Mouse (Mus musculus) limb, embryonic 14.5 days (tissue): ENCODE results near the gene Nop16. TPM values are rescaled to one million over a fixed set of nuclear protein-coding genes. Genes with fewer than 3 reads are reported as not detected.

Experiments
- ATAC-seq: fragments of 200-750 bp; cut with Nextera tagmentation; 2 replicates; pipeline ENCODE4 v1.8.0; 2017; ENCODE audit warnings: low read depth, moderate number of reproducible peaks, moderate TSS enrichment; ENCODE audit not compliant: low FRiP score
- DNase-seq: peaks from one replicate; pipeline ENCODE4 v3.0.0-alpha.2; 2015; ENCODE audit warnings: low spot score
- H3K27ac ChIP-seq: fragments of 300-500 bp; sonication (generic); replicated peaks from 2 replicates; pipeline ENCODE4 v1.5.1; 2014; ENCODE audit warnings: low read depth, mild to moderate bottlenecking, low read length, moderate library complexity, mixed read lengths
- H3K27me3 ChIP-seq: fragments of 300-500 bp; sonication (generic); 2 replicates; pipeline ENCODE4 v1.6.1; 2014; ENCODE audit warnings: low read length, mixed read lengths; ENCODE audit not compliant: control insufficient read depth, insufficient read depth
- H3K36me3 ChIP-seq: fragments of 300-500 bp; sonication (generic); 2 replicates; pipeline ENCODE4 v1.6.1; 2014; ENCODE audit warnings: mild to moderate bottlenecking, low read length, moderate library complexity, mixed read lengths; ENCODE audit not compliant: control insufficient read depth, insufficient read depth
- H3K4me1 ChIP-seq: fragments of 300-500 bp; sonication (generic); 2 replicates; pipeline ENCODE4 v1.6.1; 2014; ENCODE audit warnings: antibody characterized with exemption, low read length, mixed read lengths; ENCODE audit not compliant: control insufficient read depth, insufficient read depth
- H3K4me2 ChIP-seq: fragments of 300-500 bp; sonication (generic); replicated peaks from 2 replicates; pipeline ENCODE4 v1.6.1; 2014; ENCODE audit warnings: low read depth, mild to moderate bottlenecking, low read length, moderate library complexity; ENCODE audit not compliant: severe bottlenecking
- H3K4me3 ChIP-seq: fragments of 300-500 bp; sonication (generic); replicated peaks from 2 replicates; pipeline ENCODE4 v1.5.1; 2014; ENCODE audit warnings: low read length
- H3K9ac ChIP-seq: fragments of 300-500 bp; sonication (generic); 2 replicates; pipeline ENCODE4 v1.6.1; 2014; ENCODE audit warnings: mild to moderate bottlenecking, low read depth, low read length, moderate library complexity; ENCODE audit not compliant: severe bottlenecking
- H3K9me3 ChIP-seq: fragments of 300-500 bp; sonication (generic); 2 replicates; pipeline ENCODE4 v1.6.1; 2016; ENCODE audit warnings: low read length; ENCODE audit not compliant: control insufficient read depth
- POLR2A ChIP-seq: fragments of 200-500 bp; IDR thresholded peaks from 2 replicates; pipeline ENCODE4 v1.8.0; 2012; ENCODE audit warnings: inconsistent platforms, mild to moderate bottlenecking, moderate library complexity, borderline replicate concordance; ENCODE audit not compliant: insufficient read depth, insufficient read length; ENCODE audit errors: extremely low read depth
- WGBS: fragments of 180-500 bp; shearing (Covaris S2); extraction: QIAGEN DNeasy Blood & Tissue Kit; methylation state at CpG from one replicate; pipeline ENCODE4 v1.1.7; 2014; 5-methylcytosine and 5-hydroxymethylcytosine counted together
- polyA plus RNA-seq, 2 experiments: library from polyadenylated mRNA; depleted of rRNA in 1 of 2; stranded (reverse) in 1 of 2; unstranded in 1 of 2; fragments of >200 nt; fragmentation: Nextera tagmentation in 1 of 2; extraction: Ambion mirVana in 1 of 2; gene quantifications; 2 replicates each; pipeline versions ENCODE4 v1.2.1 to v1.2.3; 2012 to 2014

Nop16 gene
- polyA plus RNA-seq, 2 experiments, result 53.5 to 61.9 TPM

DNA sequence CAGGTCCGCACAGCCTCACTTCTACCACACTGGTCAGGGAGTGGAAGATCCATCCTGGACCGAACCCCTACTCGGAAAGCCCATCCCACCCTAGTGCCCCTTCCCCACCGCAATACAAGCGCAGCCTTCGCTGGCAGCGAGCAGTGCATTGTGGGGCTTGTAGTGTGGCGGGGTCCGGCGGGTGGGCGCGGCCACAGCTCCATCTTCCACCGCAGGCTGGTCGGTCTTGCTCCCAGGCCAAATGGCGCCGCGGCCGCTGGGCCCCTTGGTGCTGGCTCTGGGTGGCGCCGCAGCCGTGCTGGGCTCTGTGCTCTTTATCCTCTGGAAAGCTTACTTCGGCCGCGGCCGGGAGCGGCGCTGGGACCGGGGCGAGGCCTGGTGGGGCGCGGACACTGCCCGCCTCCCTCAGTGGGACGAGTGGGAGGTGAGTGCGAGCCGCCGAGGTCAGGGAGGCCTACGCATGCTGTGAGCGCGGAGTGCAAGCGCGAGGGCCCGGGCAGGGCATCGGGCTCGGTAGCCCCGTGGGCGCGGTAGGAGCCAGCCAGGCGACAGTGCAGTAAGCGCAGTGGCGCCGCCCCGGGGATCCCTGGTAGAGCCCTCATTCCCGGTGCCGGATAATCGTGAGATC lies 14.9 kb downstream of the Nop16 start, which contains the start of gene Arl10:
Gene Arl10, plus strand, starts transcription at position 162 of the 628 bp plus-strand sequence.
- TF ChIP-seq POLR2A, result 0 out of 2 replicates have a peak, but pooled peaks have one; percentile 46
- ATAC-seq (peak; percentile 90), DNase-seq (peak; percentile 77)
- peak within 1 kb of the TSS; percentile 87 for H3K9ac ChIP-seq
- H3K4me3 ChIP-seq, result peak within 1 kb of the TSS; percentile 97
- H3K4me2 ChIP-seq, result peak within 1 kb of the TSS; percentile 93
- H3K9me3 ChIP-seq, result no peaks in the 10 kb centered on the region
- H3K36me3 ChIP-seq, result peaks cover 27% of the 10 kb centered on the region
- H3K27me3 ChIP-seq, result no peaks in the 10 kb centered on the region
- WGBS, result under 1% methylated on average over 52 of the region's 55 CpGs
- peak within 1 kb of the TSS; percentile 61 for H3K27ac ChIP-seq
- peaks cover 17% of the 10 kb centered on the region for H3K4me1 ChIP-seq

DNA sequence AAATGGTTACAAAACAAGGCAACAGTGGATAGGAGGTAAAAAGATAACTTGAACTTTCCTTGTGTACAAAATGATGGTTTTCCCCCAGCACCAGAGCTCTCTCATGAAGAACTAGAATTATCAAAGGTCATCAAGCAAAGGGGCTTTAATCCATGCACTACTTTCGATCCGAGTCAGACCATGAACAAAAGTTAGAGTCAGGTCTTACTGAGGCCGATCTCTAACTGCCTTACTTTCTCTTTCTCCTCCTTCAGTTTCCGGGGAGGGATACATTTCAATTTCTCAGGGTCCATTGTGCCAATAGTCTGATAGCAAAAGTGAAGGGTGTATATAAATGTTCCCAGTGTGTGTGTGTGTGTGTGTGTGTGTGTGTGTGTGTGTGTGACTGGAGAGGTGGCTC lies 17.3 kb downstream of the Nop16 start:
- no peak for ATAC-seq
- WGBS, result 72% methylated on average over 4 of the region's 4 CpGs

DNA sequence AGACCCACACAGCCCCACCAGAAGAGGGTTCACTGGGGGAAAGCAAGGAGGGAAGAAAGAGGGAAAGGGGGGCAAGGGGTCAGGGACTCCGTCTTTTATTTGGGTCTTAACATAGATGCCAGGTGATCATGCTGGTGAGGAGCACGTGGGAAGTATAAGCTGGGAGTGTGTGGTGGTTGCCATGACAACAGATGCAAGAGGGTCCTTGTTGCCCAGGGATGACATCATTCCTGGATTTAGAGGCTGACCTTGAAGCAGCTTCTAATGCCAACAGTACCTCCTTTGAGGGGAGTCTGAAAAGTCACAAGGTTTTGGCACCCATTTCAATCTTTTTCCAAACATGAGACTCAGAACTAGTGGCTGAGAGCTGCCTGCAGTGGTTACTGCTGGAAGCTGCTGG lies 18.3 kb downstream of the Nop16 start:
- no peaks in the 10 kb centered on the region for H3K9me3 ChIP-seq
- TF ChIP-seq POLR2A, result no peak
- no peak for DNase-seq
- no peaks in the 10 kb centered on the region for H3K27me3 ChIP-seq
- H3K9ac ChIP-seq, result no peak overlapping the region
- peaks cover 16% of the 10 kb centered on the region for H3K4me1 ChIP-seq
- no peak for ATAC-seq
- no peak overlapping the region for H3K4me3 ChIP-seq
- H3K27ac ChIP-seq, result no peak overlapping the region
- WGBS, result 42% methylated on average over 2 of the region's 2 CpGs
- H3K36me3 ChIP-seq, result no peaks in the 10 kb centered on the region
- H3K4me2 ChIP-seq, result no peak overlapping the region

More for the DNA sequence above, 17.3 kb downstream of the Nop16 start:
- no peak overlapping the region for H3K4me2 ChIP-seq
- DNase-seq, result no peak
- H3K36me3 ChIP-seq, result peaks cover 6% of the 10 kb centered on the region; the same call in 1 of the 2 replicates
- no peaks in the 10 kb centered on the region for H3K9me3 ChIP-seq
- TF ChIP-seq POLR2A, result no peak
- no peaks in the 10 kb centered on the region for H3K27me3 ChIP-seq
- H3K4me1 ChIP-seq, result peaks cover 17% of the 10 kb centered on the region
- no peak overlapping the region for H3K9ac ChIP-seq
- no peak overlapping the region for H3K27ac ChIP-seq
- no peak overlapping the region for H3K4me3 ChIP-seq

DNA sequence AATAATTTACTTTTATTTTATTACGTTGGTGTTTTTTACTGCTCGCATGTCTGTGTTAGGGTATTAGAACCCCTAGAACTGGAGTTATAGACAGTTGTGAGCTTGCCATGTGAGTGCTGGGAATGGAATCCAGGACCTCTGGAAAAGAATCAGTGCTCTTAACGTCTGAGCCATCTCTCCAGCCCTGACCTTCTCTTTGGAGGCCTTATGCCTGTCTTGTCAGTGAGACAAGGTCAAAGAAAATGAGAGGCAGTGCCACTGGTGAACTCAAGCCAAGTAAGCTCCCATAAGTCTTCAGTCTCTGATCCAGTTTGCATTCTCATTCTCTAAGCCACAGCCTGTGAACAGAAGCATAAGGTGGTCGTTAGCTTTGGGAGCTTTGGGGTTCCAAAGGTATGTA lies 19.2 kb downstream of the Nop16 start:
- H3K27me3 ChIP-seq, result no peaks in the 10 kb centered on the region
- DNase-seq (no peak), ATAC-seq (no peak)
- H3K9ac ChIP-seq, result no peak overlapping the region
- no peak overlapping the region for H3K4me3 ChIP-seq
- TF ChIP-seq POLR2A, result no peak
- peaks cover 7% of the 10 kb centered on the region for H3K4me1 ChIP-seq
- H3K9me3 ChIP-seq, result no peaks in the 10 kb centered on the region
- WGBS, result 72% methylated on average over 4 of the region's 4 CpGs
- H3K36me3 ChIP-seq, result no peaks in the 10 kb centered on the region
- no peak overlapping the region for H3K27ac ChIP-seq
- no peak overlapping the region for H3K4me2 ChIP-seq

DNA sequence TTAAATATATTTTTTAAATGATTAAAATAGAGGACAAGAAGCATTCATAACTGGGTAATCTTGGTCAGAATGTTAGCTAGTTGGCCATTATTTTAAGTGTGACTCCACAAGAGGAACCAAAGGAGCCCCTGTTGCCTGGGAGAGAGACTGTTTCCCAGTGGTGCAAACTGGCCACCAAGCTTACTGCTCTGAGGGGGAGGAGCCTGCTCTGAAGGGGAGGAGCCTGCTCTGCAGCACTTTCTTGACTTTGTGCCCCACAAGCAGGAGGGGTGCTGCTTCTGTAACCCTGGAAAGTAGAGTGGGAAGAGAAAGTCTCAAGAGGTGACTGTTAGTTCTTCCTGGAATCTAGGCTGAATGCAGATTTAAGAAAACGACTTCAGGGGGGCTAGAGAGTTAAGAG lies 20.6 kb downstream of the Nop16 start:
- TF ChIP-seq POLR2A, result no peak
- WGBS, result 40% methylated on average over 1 of the region's 1 CpGs
- no peaks in the 10 kb centered on the region for H3K36me3 ChIP-seq
- H3K4me2 ChIP-seq, result no peak overlapping the region
- DNase-seq (no peak), ATAC-seq (no peak)
- H3K9me3 ChIP-seq, result no peaks in the 10 kb centered on the region
- no peak overlapping the region for H3K4me3 ChIP-seq
- no peaks in the 10 kb centered on the region for H3K27me3 ChIP-seq
- no peak overlapping the region for H3K9ac ChIP-seq
- peaks cover 6% of the 10 kb centered on the region; the same call in 1 of the 2 replicates for H3K4me1 ChIP-seq
- H3K27ac ChIP-seq, result no peak overlapping the region
